In genomic region chr12:107930611-107931350, GRCm38 (mm10) we compare ENCODE assay signal across 8 mouse cellular contexts.
A peak's percentile ranks its signal among the peaks of the same experiment; 100 is the strongest.
DNase-seq lines count a peak whose midpoint lies in the region; ATAC-seq lines count a peak whose summit lies in the region.

No protein-coding gene starts in this region.

- H3K4me3 ChIP-seq in forebrain, embryonic 14.5 days (ENCODE audit: low read depth, low read length) = no peak overlapping the region
- no peak overlapping the region for H3K4me3 ChIP-seq in liver, embryonic 11.5 days (ENCODE audit: low read depth, low read length)

- no peaks in the 10 kb centered on the region for H3K27me3 ChIP-seq in forebrain, embryonic 14.5 days (replicated peaks; ENCODE audit: control insufficient read depth, insufficient read depth, low read length)
- no peaks in the 10 kb centered on the region for H3K27me3 ChIP-seq in liver, embryonic 11.5 days (replicated peaks; ENCODE audit: control insufficient read depth, insufficient read depth, low read length)

- WGBS in forebrain, embryonic 14.5 days = 32% methylated on average over 28 of the region's 28 CpGs
- 70% methylated on average over 28 of the region's 28 CpGs for WGBS in liver, embryonic 11.5 days

- peak overlapping the region; percentile 40 for H3K9ac ChIP-seq in forebrain, embryonic 14.5 days (ENCODE audit: low read length)
- no peak overlapping the region for H3K9ac ChIP-seq in liver, embryonic 11.5 days (ENCODE audit: low read depth, low read length)

- H3K27ac ChIP-seq in forebrain, embryonic 14.5 days (ENCODE audit: low read depth, low read length) = peak overlapping the region; percentile 83
- H3K27ac ChIP-seq in liver, embryonic 11.5 days (ENCODE audit: low read depth, low read length) = no peak overlapping the region

- H3K9me3 ChIP-seq in forebrain, embryonic 14.5 days (replicated peaks; ENCODE audit: control insufficient read depth, low read length) = no peaks in the 10 kb centered on the region
- no peaks in the 10 kb centered on the region for H3K9me3 ChIP-seq in liver, embryonic 11.5 days (ENCODE audit: control insufficient read depth, low read length)

- no peaks in the 10 kb centered on the region for H3K36me3 ChIP-seq in forebrain, embryonic 14.5 days (ENCODE audit: control insufficient read depth, insufficient read depth, low read length)
- no peaks in the 10 kb centered on the region for H3K36me3 ChIP-seq in liver, embryonic 11.5 days (ENCODE audit: control insufficient read depth, insufficient read depth, low read length)

- peak; percentile 64 for DNase-seq in adrenal gland, postnatal 25 days
- peak; percentile 88 for DNase-seq in forebrain, embryonic 14.5 days (ENCODE audit: low spot score)
- DNase-seq in heart, postnatal 36 days = peak; percentile 67 to 69
- peak; percentile 49 to 63 for DNase-seq in kidney, postnatal 4 days
- DNase-seq in lung, postnatal 25 days (ENCODE audit: low spot score) = peak; percentile 77
- peak; percentile 57 for DNase-seq in testis, postnatal 10 days (ENCODE audit: low spot score)
- DNase-seq in liver, embryonic 11.5 days (ENCODE audit: low spot score) = no peak

- ATAC-seq in CD4-positive, CD25-positive, alpha-beta regulatory T cell, adult 4 months = peak; percentile 23
- peak; percentile 22 for ATAC-seq in forebrain, embryonic 14.5 days
- ATAC-seq in liver, embryonic 11.5 days (replicated peaks; ENCODE audit: low FRiP score) = no peak

- H3K4me2 ChIP-seq in forebrain, embryonic 14.5 days (ENCODE audit: low read length) = peak overlapping the region; percentile 36
- no peak overlapping the region for H3K4me2 ChIP-seq in liver, embryonic 11.5 days

- intact Hi-C loops in heart, postnatal 36 days (cut with DNase I) = no loop called here

- H3K4me1 ChIP-seq in forebrain, embryonic 14.5 days (ENCODE audit: control insufficient read depth, insufficient read depth, low read length) = peaks cover 87% of the 10 kb centered on the region
- H3K4me1 ChIP-seq in liver, embryonic 11.5 days (replicated peaks; ENCODE audit: control insufficient read depth, insufficient read depth, low read length) = no peaks in the 10 kb centered on the region
